Mouse (Mus musculus) 3134 (cell line): ENCODE data around the gene Naif1.
"Not testable (repeated sequence)": the region's sequence is repeated elsewhere in the genome, so short reads cannot be mapped to it uniquely, and the experiment has no call there.

ENCODE experiments used
- DNase-seq: peaks from one replicate; pipeline ENCODE4 v3.0.0-alpha.2; 2011; ENCODE audit warnings: low spot score; ENCODE audit not compliant: insufficient read length; ENCODE audit errors: extremely low read depth

Naif1 gene

GRCm38 (mm10) chr2:32453641-32454303 lies 3.5 kb downstream of the Naif1 start:
- DNase-seq, result no peak

GRCm38 (mm10) chr2:32454633-32455032 lies 4.4 kb downstream of the Naif1 start:
- DNase-seq, result no peak

- DNase-seq, result no peak
These were observed 4.8 kb downstream of the Naif1 start for GRCm38 (mm10) chr2:32455101-32455500.

- peak; percentile 68 for DNase-seq
These were observed 8.0 kb downstream of the Naif1 start for GRCm38 (mm10) chr2:32458300-32458699.

GRCm38 (mm10) chr2:32459657-32460056 lies 9.4 kb downstream of the Naif1 start:
- DNase-seq, result no peak

- no peak for DNase-seq
These were observed 13.5 kb downstream of the Naif1 start for GRCm38 (mm10) chr2:32463773-32464172.

GRCm38 (mm10) chr2:32464212-32464891 lies 14.1 kb downstream of the Naif1 start:
- DNase-seq, result no peak

GRCm38 (mm10) chr2:32471001-32471680 lies 20.9 kb downstream of the Naif1 start:
- no peak for DNase-seq

- DNase-seq, result peak; percentile 80
These were observed 21.4 kb downstream of the Naif1 start for GRCm38 (mm10) chr2:32471681-32472061.

GRCm38 (mm10) chr2:32475361-32475760 lies 25.1 kb downstream of the Naif1 start:
- DNase-seq, result not testable (repeated sequence)

GRCm38 (mm10) chr2:32482351-32482750 lies 32.1 kb downstream of the Naif1 start:
- DNase-seq, result no peak

GRCm38 (mm10) chr2:32483179-32483875 lies 33.1 kb downstream of the Naif1 start:
- DNase-seq, result no peak

GRCm38 (mm10) chr2:32484933-32485332 lies 34.7 kb downstream of the Naif1 start:
- no peak for DNase-seq

GRCm38 (mm10) chr2:32485751-32486150 lies 35.5 kb downstream of the Naif1 start:
- DNase-seq, result no peak

GRCm38 (mm10) chr2:32486155-32486554 lies 35.9 kb downstream of the Naif1 start:
- DNase-seq, result no peak

GRCm38 (mm10) chr2:32487124-32487623 lies 36.9 kb downstream of the Naif1 start:
- peak; percentile 64 for DNase-seq

- peak; percentile 49 for DNase-seq
These were observed 38.4 kb downstream of the Naif1 start for GRCm38 (mm10) chr2:32488679-32489078.

GRCm38 (mm10) chr2:32490730-32491129 lies 40.5 kb downstream of the Naif1 start:
- not testable (repeated sequence) for DNase-seq

- no peak for DNase-seq
These were observed 42.4 kb downstream of the Naif1 start for GRCm38 (mm10) chr2:32492661-32493060.

GRCm38 (mm10) chr2:32493301-32493701 lies 43.0 kb downstream of the Naif1 start:
- no peak for DNase-seq

- no peak for DNase-seq
These were observed 44.3 kb downstream of the Naif1 start for GRCm38 (mm10) chr2:32494522-32494921.
